Mouse (Mus musculus) hindbrain, embryonic 14.5 days (tissue): ENCODE results near the gene Cdc42ep3. TPM values are rescaled to one million over a fixed set of nuclear protein-coding genes. Genes with fewer than 3 reads are reported as not detected.

Experiments
- ATAC-seq: fragments of 200-750 bp; cut with Nextera tagmentation; 2 replicates; pipeline ENCODE4 v1.8.0; 2017; ENCODE audit warnings: moderate number of reproducible peaks, mild to moderate bottlenecking, moderate TSS enrichment, moderate library complexity; ENCODE audit not compliant: low FRiP score
- DNase-seq: peaks from one replicate; pipeline ENCODE4 v3.0.0-alpha.2; 2015; ENCODE audit warnings: low spot score
- H3K27ac ChIP-seq: fragments of 300-500 bp; sonication (generic); 2 replicates; pipeline ENCODE4 v1.5.1; 2014; ENCODE audit warnings: mild to moderate bottlenecking, moderate library complexity
- H3K27me3 ChIP-seq: fragments of 300-500 bp; sonication (generic); 2 replicates; pipeline ENCODE4 v1.6.1; 2014; ENCODE audit warnings: mild to moderate bottlenecking, low read length, mixed read lengths; ENCODE audit not compliant: control insufficient read depth, insufficient read depth
- H3K36me3 ChIP-seq: fragments of 300-500 bp; sonication (generic); replicated peaks from 2 replicates; pipeline ENCODE4 v1.6.1; 2014; ENCODE audit not compliant: control insufficient read depth, insufficient read depth
- H3K4me1 ChIP-seq: fragments of 300-500 bp; sonication (generic); replicated peaks from 2 replicates; pipeline ENCODE4 v1.6.1; 2014; ENCODE audit warnings: antibody characterized with exemption, low read length, mixed read lengths; ENCODE audit not compliant: control insufficient read depth, insufficient read depth
- H3K4me2 ChIP-seq: fragments of 300-500 bp; sonication (generic); replicated peaks from 2 replicates; pipeline ENCODE4 v1.6.1; 2014; ENCODE audit warnings: mild to moderate bottlenecking, moderate library complexity
- H3K4me3 ChIP-seq: fragments of 300-500 bp; sonication (generic); replicated peaks from 2 replicates; pipeline ENCODE4 v1.5.1; 2014; ENCODE audit warnings: mild to moderate bottlenecking, low read length
- H3K9ac ChIP-seq: fragments of 300-500 bp; sonication (generic); 2 replicates; pipeline ENCODE4 v1.6.1; 2014
- H3K9me3 ChIP-seq: fragments of 300-500 bp; sonication (generic); 2 replicates; pipeline ENCODE4 v1.6.1; 2016; ENCODE audit warnings: low read length; ENCODE audit not compliant: control insufficient read depth
- WGBS: fragments of 180-500 bp; shearing (Covaris S2); extraction: QIAGEN DNeasy Blood & Tissue Kit; methylation state at CpG from one replicate; pipeline ENCODE4 v1.1.7; 2014; 5-methylcytosine and 5-hydroxymethylcytosine counted together
- polyA plus RNA-seq: library from polyadenylated mRNA; unstranded; fragments of >200 nt; fragmentation: Nextera tagmentation; extraction: Ambion mirVana; gene quantifications from 2 replicates; pipeline ENCODE4 v1.2.1, GENCODE M21; 2014

Cdc42ep3 gene
- polyA plus RNA-seq, 1 experiment from 2014 or later, result 50.5 TPM

GRCm38 (mm10) chr17:79303238-79303637 lies 51.7 kb downstream of the Cdc42ep3 start:
- no peaks in the 10 kb centered on the region for H3K4me1 ChIP-seq
- 91% methylated on average over 3 of the region's 3 CpGs for WGBS
- H3K36me3 ChIP-seq, result no peaks in the 10 kb centered on the region
- no peaks in the 10 kb centered on the region for H3K9me3 ChIP-seq
- ATAC-seq, result no peak
- DNase-seq, result no peak
- no peak overlapping the region for H3K4me2 ChIP-seq
- H3K9ac ChIP-seq, result no peak overlapping the region
- H3K27ac ChIP-seq, result no peak overlapping the region
- H3K27me3 ChIP-seq, result no peaks in the 10 kb centered on the region
- H3K4me3 ChIP-seq, result no peak overlapping the region

GRCm38 (mm10) chr17:79299925-79300324 lies 55.0 kb downstream of the Cdc42ep3 start:
- WGBS, result 97% methylated on average over 1 of the region's 1 CpGs

GRCm38 (mm10) chr17:79298968-79299367 lies 55.9 kb downstream of the Cdc42ep3 start:
- no peak for ATAC-seq

More at GRCm38 (mm10) chr17:79299925-79300324, 55.0 kb downstream of the Cdc42ep3 start:
- no peak overlapping the region for H3K4me3 ChIP-seq
- ATAC-seq (no peak), DNase-seq (no peak)
- no peaks in the 10 kb centered on the region for H3K36me3 ChIP-seq
- H3K9ac ChIP-seq, result no peak overlapping the region
- H3K4me2 ChIP-seq, result no peak overlapping the region
- H3K9me3 ChIP-seq, result no peaks in the 10 kb centered on the region
- no peaks in the 10 kb centered on the region for H3K27me3 ChIP-seq
- no peak overlapping the region for H3K27ac ChIP-seq
- no peaks in the 10 kb centered on the region for H3K4me1 ChIP-seq

DNA sequence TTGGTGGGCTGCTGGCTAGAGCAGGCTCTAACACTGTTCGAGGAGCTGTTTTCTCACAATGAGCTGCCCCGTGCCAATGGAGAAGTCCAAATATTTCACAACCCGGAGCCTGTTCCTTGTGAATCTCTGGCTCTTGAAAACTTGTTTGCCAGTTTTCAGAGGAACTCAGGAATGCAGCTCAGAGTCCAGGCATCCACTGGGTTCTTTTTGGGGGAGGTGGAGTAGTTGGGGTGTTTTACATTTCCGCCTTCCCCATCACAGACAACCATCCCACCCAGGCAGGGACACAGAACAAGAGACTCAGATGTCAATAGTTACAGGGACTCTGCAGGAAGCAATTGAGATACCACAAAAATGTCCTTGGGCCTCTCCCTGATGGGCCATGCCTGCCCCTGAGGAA lies 59.0 kb downstream of the Cdc42ep3 start:
- Histone ChIP-seq H3K27me3 (no peaks in the 10 kb centered on the region), H3K4me3 (no peak overlapping the region), H3K9ac (no peak overlapping the region), H3K36me3 (no peaks in the 10 kb centered on the region), H3K4me1 (no peaks in the 10 kb centered on the region), H3K27ac (no peak overlapping the region), H3K9me3 (no peaks in the 10 kb centered on the region), H3K4me2 (no peak overlapping the region)
- ATAC-seq, result no peak
- WGBS, result 78% methylated on average over 4 of the region's 4 CpGs
- no peak for DNase-seq

More at GRCm38 (mm10) chr17:79298968-79299367, 55.9 kb downstream of the Cdc42ep3 start:
- Histone ChIP-seq H3K9me3 (no peaks in the 10 kb centered on the region), H3K27me3 (no peaks in the 10 kb centered on the region), H3K4me2 (no peak overlapping the region), H3K4me1 (no peaks in the 10 kb centered on the region), H3K27ac (no peak overlapping the region), H3K9ac (no peak overlapping the region), H3K36me3 (no peaks in the 10 kb centered on the region), H3K4me3 (no peak overlapping the region)
- DNase-seq, result no peak

GRCm38 (mm10) chr17:79291672-79292071 lies 63.2 kb downstream of the Cdc42ep3 start:
- no peak overlapping the region for H3K9ac ChIP-seq
- H3K27me3 ChIP-seq, result no peaks in the 10 kb centered on the region
- DNase-seq (no peak), ATAC-seq (no peak)
- H3K36me3 ChIP-seq, result no peaks in the 10 kb centered on the region
- H3K4me2 ChIP-seq, result no peak overlapping the region
- H3K4me1 ChIP-seq, result no peaks in the 10 kb centered on the region
- no peak overlapping the region for H3K4me3 ChIP-seq
- WGBS, result 82% methylated on average over 5 of the region's 5 CpGs
- no peaks in the 10 kb centered on the region for H3K9me3 ChIP-seq
- no peak overlapping the region for H3K27ac ChIP-seq

- no peak overlapping the region for H3K27ac ChIP-seq
- ATAC-seq (no peak), DNase-seq (no peak)
- H3K4me2 ChIP-seq, result no peak overlapping the region
- no peaks in the 10 kb centered on the region for H3K36me3 ChIP-seq
- H3K9ac ChIP-seq, result no peak overlapping the region
- H3K4me3 ChIP-seq, result no peak overlapping the region
- H3K9me3 ChIP-seq, result no peaks in the 10 kb centered on the region
- no peaks in the 10 kb centered on the region for H3K27me3 ChIP-seq
- H3K4me1 ChIP-seq, result no peaks in the 10 kb centered on the region
- 77% methylated on average over 2 of the region's 2 CpGs for WGBS
These were observed 64.2 kb downstream of the Cdc42ep3 start for GRCm38 (mm10) chr17:79290697-79291096.

DNA sequence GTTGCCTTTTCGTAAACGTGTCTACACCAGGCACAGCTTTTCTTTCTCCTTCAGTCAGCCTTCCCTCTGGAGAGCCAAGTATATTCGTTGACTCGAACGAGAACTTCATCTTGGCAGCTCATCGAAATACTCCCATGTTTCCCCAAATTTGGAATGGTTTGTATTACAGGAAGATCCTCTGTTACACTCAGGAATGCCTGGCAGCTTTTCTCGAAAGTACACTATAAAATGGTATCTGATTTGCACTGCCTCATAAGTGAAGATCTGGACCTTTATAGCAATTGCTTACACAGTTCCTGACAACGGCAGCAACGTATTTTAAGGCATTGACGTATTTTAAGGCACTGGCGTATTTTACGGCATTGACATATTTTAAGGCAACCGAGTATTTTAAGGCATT lies 67.6 kb downstream of the Cdc42ep3 start:
- ATAC-seq (no peak), DNase-seq (no peak)
- no peaks in the 10 kb centered on the region for H3K27me3 ChIP-seq

DNA sequence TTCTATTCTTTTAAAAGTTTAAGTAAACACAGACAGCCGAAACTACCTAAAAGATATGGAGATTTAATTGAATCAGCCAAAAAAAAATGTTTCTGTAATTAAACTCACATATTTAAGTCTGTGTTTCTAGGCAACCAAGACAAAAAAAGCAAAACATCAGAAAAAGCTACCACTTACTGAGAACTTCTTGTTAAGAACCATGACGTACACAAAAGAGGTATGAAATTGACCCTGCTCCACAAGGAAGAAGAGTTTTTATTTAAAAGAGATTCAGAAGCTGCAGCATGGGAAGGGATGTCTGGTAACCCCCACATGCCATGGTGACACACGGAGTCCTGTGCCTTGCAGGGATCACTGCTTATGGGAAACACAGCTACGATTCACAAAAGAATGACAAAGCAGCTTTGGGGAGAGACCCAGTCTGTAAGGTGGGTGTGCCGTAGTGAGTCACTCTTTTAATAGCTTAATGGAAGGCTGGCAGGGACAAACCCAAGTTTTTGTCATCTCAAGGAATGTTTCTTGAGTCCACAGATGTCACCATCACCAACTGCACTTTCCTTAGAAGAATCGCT lies 69.8 kb downstream of the Cdc42ep3 start:
- ATAC-seq (no peak), DNase-seq (no peak)
- no peaks in the 10 kb centered on the region for H3K9me3 ChIP-seq
- no peaks in the 10 kb centered on the region for H3K36me3 ChIP-seq
- no peaks in the 10 kb centered on the region for H3K4me1 ChIP-seq
- 22% methylated on average over 6 of the region's 6 CpGs for WGBS
- H3K4me3 ChIP-seq, result no peak overlapping the region
- H3K27me3 ChIP-seq, result no peaks in the 10 kb centered on the region
- no peak overlapping the region; the same call in 1 of the 2 replicates for H3K27ac ChIP-seq
- no peak overlapping the region for H3K9ac ChIP-seq
- H3K4me2 ChIP-seq, result no peak overlapping the region

More for the DNA sequence above, 67.6 kb downstream of the Cdc42ep3 start:
- no peaks in the 10 kb centered on the region for H3K4me1 ChIP-seq
- no peak overlapping the region for H3K9ac ChIP-seq
- H3K4me3 ChIP-seq, result no peak overlapping the region
- WGBS, result 88% methylated on average over 13 of the region's 13 CpGs
- H3K4me2 ChIP-seq, result no peak overlapping the region
- no peak overlapping the region for H3K27ac ChIP-seq
- no peaks in the 10 kb centered on the region for H3K9me3 ChIP-seq
- H3K36me3 ChIP-seq, result no peaks in the 10 kb centered on the region
